In the genomic region with DNA sequence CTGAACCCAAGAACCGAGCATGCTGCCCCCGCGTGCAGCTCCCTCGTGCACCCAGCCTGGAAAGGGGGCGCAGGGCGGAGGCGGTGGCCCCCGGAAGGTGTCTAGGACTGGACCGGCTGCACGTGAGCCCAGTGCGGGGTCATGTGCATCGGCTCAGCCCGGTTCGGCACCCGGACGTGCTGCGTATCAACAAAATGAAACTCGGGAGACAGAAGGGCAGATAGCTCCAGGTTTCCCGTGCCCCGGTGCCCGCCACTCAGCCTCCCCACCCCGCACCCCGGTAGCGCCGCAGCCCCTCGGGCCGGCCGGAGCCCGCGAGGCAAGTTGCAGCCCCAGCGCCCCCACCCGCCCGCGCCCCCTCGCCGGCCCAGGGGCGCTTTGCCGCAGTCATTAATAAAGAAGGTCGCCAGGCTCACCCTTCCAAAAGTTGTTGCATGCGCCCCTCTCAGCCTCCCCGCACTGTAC, we compare ENCODE assay signal across 8 mouse cellular contexts. TPM values are rescaled to one million over a fixed set of nuclear protein-coding genes. Genes with fewer than 3 reads are reported as not detected.
DNase-seq lines count a peak whose midpoint lies in the region; ATAC-seq lines count a peak whose summit lies in the region.

No protein-coding gene starts in this region.

- peaks cover 12% of the 10 kb centered on the region for H3K4me1 ChIP-seq in hindbrain, embryonic 16.5 days (ENCODE audit: control insufficient read depth, insufficient read depth, low read depth, low read length)

- peak overlapping the region; percentile 78 for H3K9ac ChIP-seq in hindbrain, embryonic 16.5 days (ENCODE audit: low read depth, low read length)

- ATAC-seq in hindbrain, embryonic 16.5 days = 0 out of 2 replicates have a peak, but pooled peaks have one; percentile 10

- WGBS in hindbrain, embryonic 16.5 days = under 1% methylated on average over 37 of the region's 41 CpGs

- H3K9me3 ChIP-seq in hindbrain, embryonic 16.5 days (ENCODE audit: control insufficient read depth, low read length) = no peaks in the 10 kb centered on the region

- H3K36me3 ChIP-seq in hindbrain, embryonic 16.5 days (ENCODE audit: control insufficient read depth, insufficient read depth, low read length) = no peaks in the 10 kb centered on the region

- DNase-seq in CD4-positive helper T cell, adult 2 months (ENCODE audit: low read depth, low spot score) = peak; percentile 80
- peak; percentile 80 for DNase-seq in brain, adult 2 months (ENCODE audit: low read depth, low spot score)
- peak; percentile 45 to 49 for DNase-seq in frontal cortex, postnatal 25 days (ENCODE audit: low spot score in 2 of 2)
- DNase-seq in left cerebral cortex, adult 11 months (ENCODE audit: low spot score) = peak; percentile 57
- peak; percentile 76 for DNase-seq in lung, postnatal 10 days
- peak; percentile 60 for DNase-seq in ovary, postnatal 36 days (ENCODE audit: low spot score)
- peak; percentile 63 to 68 for DNase-seq in thymus, postnatal 10 days (ENCODE audit: low spot score in 2 of 2)

- H3K27ac ChIP-seq in hindbrain, embryonic 16.5 days (ENCODE audit: low read depth, low read length) = peak overlapping the region; percentile 73

- peak overlapping the region; percentile 71 for H3K4me3 ChIP-seq in hindbrain, embryonic 16.5 days (ENCODE audit: low read length)

- H3K4me2 ChIP-seq in hindbrain, embryonic 16.5 days (ENCODE audit: low read length) = peak overlapping the region; percentile 98

- H3K27me3 ChIP-seq in hindbrain, embryonic 16.5 days (replicated peaks; ENCODE audit: control insufficient read depth, insufficient read depth, low read length) = peaks cover 3% of the 10 kb centered on the region

RNA-seq across cellular contexts. Expression of a gene that starts 0.8 kb away (rescaled TPM):
- 1.1 TPM in 2 replicates for polyA plus RNA-seq in hindbrain, embryonic 16.5 days (2015; fragmentation: Nextera tagmentation; extraction: Ambion mirVana)

Comparison
In these comparisons a context has a peak if more than half of its experiments do, and no peak if none do; other contexts are left out.
1. Peak in every context shown above with its lines: DNase-seq, ATAC-seq, H3K4me3 ChIP-seq and H3K27ac ChIP-seq.